ENCODE assay signal across 7 mouse cellular contexts in the genomic region with DNA sequence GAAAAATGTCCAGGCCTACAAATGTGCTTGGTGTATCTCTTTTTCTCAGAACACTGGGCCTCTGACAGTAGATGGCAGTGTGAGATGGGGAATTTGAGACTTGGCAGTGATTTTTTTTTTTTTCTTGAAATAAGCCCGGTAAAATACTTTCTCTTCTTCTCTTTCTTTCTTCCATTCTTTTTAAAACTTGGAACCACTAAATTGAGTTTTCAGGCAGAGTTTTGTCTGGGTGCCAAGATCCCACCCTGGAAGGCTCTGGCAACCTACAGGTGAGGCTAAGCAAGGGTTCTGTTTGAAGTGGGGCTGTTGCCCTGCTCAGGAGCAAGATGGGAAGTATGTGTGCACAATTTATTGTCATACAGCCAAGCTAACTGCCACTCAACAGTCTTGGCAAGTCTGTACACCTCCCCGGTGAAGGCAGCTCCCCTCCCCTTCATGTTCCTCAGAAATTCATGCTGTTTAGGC.
DNase-seq lines count a peak whose midpoint lies in the region; ATAC-seq and TF ChIP-seq lines count a peak whose summit lies in the region.

No protein-coding gene starts in this region.

- H3K4me2 ChIP-seq in kidney, embryonic 14.5 days (replicated peaks; ENCODE audit: low read depth, low read length): no peak overlapping the region

- H3K9ac ChIP-seq in kidney, embryonic 14.5 days (ENCODE audit: low read depth, low read length): no peak overlapping the region

- H3K27ac ChIP-seq in kidney, embryonic 14.5 days (ENCODE audit: low read depth, low read length): no peak overlapping the region
- no peak overlapping the region for H3K27ac ChIP-seq in cortical plate, adult 2 months (ENCODE audit: insufficient read depth, low read length)

- peak; percentile 5 for DNase-seq in kidney, postnatal 14 days
- DNase-seq in brain, adult 2 months (ENCODE audit: low read depth, low spot score): peak; percentile 70
- DNase-seq in layer of hippocampus, adult 9-10 months (ENCODE audit: low spot score): peak; percentile 2
- no peak for DNase-seq in thymus, postnatal 0 days (ENCODE audit: low spot score)
- no peak for DNase-seq in spleen, adult 12 weeks (ENCODE audit: low spot score)

- no peaks in the 10 kb centered on the region for H3K36me3 ChIP-seq in kidney, embryonic 14.5 days (ENCODE audit: control insufficient read depth, insufficient read depth, low read length)

- peak; percentile 59; the same call in 1 of the 2 replicates for TF ChIP-seq CTCF in cortical plate, adult 2 months (IDR thresholded peaks at IDR 0.05; ENCODE audit: extremely low read depth, insufficient read depth, low read length)

- H3K4me3 ChIP-seq in kidney, embryonic 14.5 days (ENCODE audit: low read length): no peak overlapping the region
- no peak overlapping the region for H3K4me3 ChIP-seq in cortical plate, adult 2 months (ENCODE audit: insufficient read depth, low read length)

- no peaks in the 10 kb centered on the region for H3K9me3 ChIP-seq in kidney, embryonic 14.5 days (ENCODE audit: control insufficient read depth, low read length)

- 24% methylated on average over 2 of the region's 2 CpGs for whole genome bisulfite sequencing in kidney, embryonic 14.5 days

- no peaks in the 10 kb centered on the region for H3K27me3 ChIP-seq in kidney, embryonic 14.5 days (ENCODE audit: control insufficient read depth, insufficient read depth, low read length)

- H3K4me1 ChIP-seq in kidney, embryonic 14.5 days (ENCODE audit: control insufficient read depth, insufficient read depth, low read length): no peaks in the 10 kb centered on the region
- no peaks in the 10 kb centered on the region for H3K4me1 ChIP-seq in cortical plate, adult 2 months (ENCODE audit: control insufficient read depth, insufficient read depth, low read length)

- ATAC-seq in kidney, embryonic 14.5 days (ENCODE audit: low FRiP score, low TSS enrichment): no peak

- TF ChIP-seq POLR2A in cortical plate, adult 2 months (IDR thresholded peaks at IDR 0.05; ENCODE audit: extremely low read depth, insufficient read depth, low read length): no peak

Comparison
In these comparisons a context has a peak if more than half of its experiments do, and no peak if none do; other contexts are left out.
1. DNase-seq: peak in kidney, postnatal 14 days (single experiment), brain, adult 2 months (single experiment) and layer of hippocampus, adult 9-10 months (single experiment); none in thymus, postnatal 0 days (single experiment) and spleen, adult 12 weeks (single experiment).